Mouse (Mus musculus) megakaryocyte, embryonic 14.5 days (primary cell): ENCODE measurements around the gene Ugt1a6a. TPM values are rescaled to one million over a fixed set of nuclear protein-coding genes. Genes with fewer than 3 reads are reported as not detected.

ENCODE experiments used
- H3K27me3 ChIP-seq: replicated peaks from 2 replicates; pipeline ENCODE3; 2012; ENCODE audit warnings: inconsistent platforms
- H3K36me3 ChIP-seq: replicated peaks from 2 replicates; pipeline ENCODE3; 2012; ENCODE audit warnings: low read length, inconsistent platforms, mixed read lengths
- H3K4me1 ChIP-seq: 2 replicates; pipeline ENCODE4 v1.6.1; 2012; ENCODE audit warnings: inconsistent platforms
- H3K4me3 ChIP-seq: replicated peaks from 2 replicates; pipeline ENCODE3; 2012; ENCODE audit warnings: moderate library complexity, mild to moderate bottlenecking, inconsistent platforms
- H3K9me3 ChIP-seq: 2 replicates; pipeline ENCODE4 v1.6.1; 2012; ENCODE audit warnings: inconsistent platforms
- FLI1 ChIP-seq: IDR thresholded peaks from 2 replicates; pipeline ENCODE4 v1.6.1; 2012; ENCODE audit warnings: low read length, inconsistent platforms, mixed read lengths
- GATA1 ChIP-seq: IDR thresholded peaks from 3 replicates; pipeline ENCODE4 v1.6.1; 2012; ENCODE audit warnings: mixed read lengths, low read length, inconsistent platforms, borderline replicate concordance
- polyA plus RNA-seq: library from polyadenylated mRNA; stranded (reverse); fragments of >175 nt; gene quantifications from 2 replicates; pipeline ENCODE4 v1.2.3, GENCODE M21; 2012; ENCODE audit warnings: low replicate concordance; ENCODE audit not compliant: insufficient read depth

Ugt1a6a gene
- polyA plus RNA-seq, 1 experiment, result not detected

- TF ChIP-seq GATA1 (no peak), FLI1 (no peak)
- Histone ChIP-seq H3K27me3 (no peaks in the 10 kb centered on the region), H3K9me3 (no peaks in the 10 kb centered on the region), H3K4me1 (peaks cover 32% of the 10 kb centered on the region), H3K4me3 (no peak overlapping the region), H3K36me3 (peaks cover 96% of the 10 kb centered on the region)
Measured at GRCm38 (mm10) chr1:88263778-88264177, 129.2 kb downstream of the Ugt1a6a start.

- peaks cover 100% of the 10 kb centered on the region for H3K36me3 ChIP-seq
- no peaks in the 10 kb centered on the region for H3K27me3 ChIP-seq
- TF ChIP-seq GATA1, result no peak
- TF ChIP-seq FLI1, result no peak
- peaks cover 27% of the 10 kb centered on the region for H3K4me1 ChIP-seq
- no peak overlapping the region for H3K4me3 ChIP-seq
- no peaks in the 10 kb centered on the region for H3K9me3 ChIP-seq
Measured at GRCm38 (mm10) chr1:88264237-88264868, 129.7 kb downstream of the Ugt1a6a start.

- TF ChIP-seq FLI1 (no peak), GATA1 (no peak)
Measured at GRCm38 (mm10) chr1:88264869-88265240, 130.2 kb downstream of the Ugt1a6a start.

GRCm38 (mm10) chr1:88266123-88266522, 131.5 kb downstream of the Ugt1a6a start:
- Histone ChIP-seq H3K9me3 (no peaks in the 10 kb centered on the region; the same call in 1 of the 2 replicates), H3K4me1 (peaks cover 15% of the 10 kb centered on the region), H3K27me3 (no peaks in the 10 kb centered on the region), H3K4me3 (no peak overlapping the region), H3K36me3 (peaks cover 96% of the 10 kb centered on the region)
- no peak for TF ChIP-seq FLI1
- no peak for TF ChIP-seq GATA1

More at GRCm38 (mm10) chr1:88264869-88265240, 130.2 kb downstream of the Ugt1a6a start:
- H3K27me3 ChIP-seq, result no peaks in the 10 kb centered on the region
- no peak overlapping the region for H3K4me3 ChIP-seq
- no peaks in the 10 kb centered on the region for H3K9me3 ChIP-seq
- H3K36me3 ChIP-seq, result peaks cover 100% of the 10 kb centered on the region
- H3K4me1 ChIP-seq, result peaks cover 22% of the 10 kb centered on the region

- Histone ChIP-seq H3K9me3 (peaks cover 7% of the 10 kb centered on the region; the same call in 1 of the 2 replicates), H3K4me1 (peaks cover 2% of the 10 kb centered on the region), H3K36me3 (peaks cover 96% of the 10 kb centered on the region), H3K4me3 (no peak overlapping the region), H3K27me3 (no peaks in the 10 kb centered on the region)
- no peak for TF ChIP-seq GATA1
- no peak for TF ChIP-seq FLI1
Measured at GRCm38 (mm10) chr1:88267489-88267888, 132.9 kb downstream of the Ugt1a6a start.

- Histone ChIP-seq H3K4me1 (peaks cover 4% of the 10 kb centered on the region), H3K36me3 (peaks cover 96% of the 10 kb centered on the region), H3K9me3 (peaks cover 7% of the 10 kb centered on the region; the same call in 1 of the 2 replicates), H3K4me3 (no peak overlapping the region), H3K27me3 (no peaks in the 10 kb centered on the region)
- TF ChIP-seq GATA1 (no peak), FLI1 (no peak)
Measured at GRCm38 (mm10) chr1:88268070-88268469, 133.5 kb downstream of the Ugt1a6a start.

Other genes starting within 250 kb of the Ugt1a6a start
- gene Usp40, start 126.3 kb upstream of the Ugt1a6a start, polyA plus RNA-seq, result 0.68 and 2.3 TPM in 2 replicates
- not detected in 2 replicates for gene Ugt1a10, start 79.4 kb upstream of the Ugt1a6a start, polyA plus RNA-seq
- 0.77 TPM in 1 of 2 replicates, not detected in the other for gene Ugt1a9, start 64.0 kb upstream of the Ugt1a6a start, polyA plus RNA-seq
- gene Ugt1a8, start 47.0 kb upstream of the Ugt1a6a start, polyA plus RNA-seq, result not detected in 2 replicates
- gene Ugt1a7c, start 39.7 kb upstream of the Ugt1a6a start, polyA plus RNA-seq, result 11.0 TPM in 1 of 2 replicates, not detected in the other
- not detected in 2 replicates for gene Ugt1a6b, start 31.6 kb upstream of the Ugt1a6a start, polyA plus RNA-seq
- gene Ugt1a5, start 31.2 kb downstream of the Ugt1a6a start, polyA plus RNA-seq, result 0.04 TPM in 1 of 2 replicates, not detected in the other
- gene Ugt1a2, start 65.8 kb downstream of the Ugt1a6a start, polyA plus RNA-seq, result not detected in 2 replicates
- not detected in 2 replicates for gene Dnajb3, start 71.0 kb downstream of the Ugt1a6a start, polyA plus RNA-seq
- gene Ugt1a1, start 77.2 kb downstream of the Ugt1a6a start, polyA plus RNA-seq, result not detected in 2 replicates
- not detected in 2 replicates for gene Mroh2a, start 92.2 kb downstream of the Ugt1a6a start, polyA plus RNA-seq
- 2.4 and 4.0 TPM in 2 replicates for gene Hjurp, start 142.8 kb downstream of the Ugt1a6a start, polyA plus RNA-seq
- gene Trpm8, start 142.9 kb downstream of the Ugt1a6a start, polyA plus RNA-seq, result not detected in 2 replicates